In the genomic region with DNA sequence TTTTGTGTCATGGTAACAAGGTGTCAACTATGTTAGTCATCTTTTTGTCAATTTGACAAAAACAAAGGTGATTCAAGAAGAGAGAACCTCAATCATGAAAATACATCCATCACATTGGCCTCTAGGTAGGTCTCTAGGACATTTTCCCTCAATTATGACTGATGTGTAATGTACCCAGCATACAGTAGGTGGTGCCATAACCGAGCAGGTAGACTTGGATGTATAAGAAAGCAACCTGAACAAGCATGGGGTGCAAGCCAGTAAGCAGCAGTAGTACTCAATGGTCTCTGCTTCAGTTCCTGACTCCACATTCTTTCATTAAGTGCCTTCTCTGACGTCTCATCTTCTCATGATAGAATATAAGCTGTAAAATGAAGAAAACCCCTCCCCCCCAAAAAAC, we compare ENCODE assay signal across 14 mouse cellular contexts.
DNase-seq lines count a peak whose midpoint lies in the region; ATAC-seq lines count a peak whose summit lies in the region.
"Had no signal": no experiment of that assay in that cellular context is flagged by ENCODE, and none has a peak within 500 bp of the region (broad histone marks: within the 10 kb centered on the region; RNA-seq: fewer than 3 reads in every experiment).

No protein-coding gene starts in this region.

- no peak overlapping the region for H3K4me2 ChIP-seq in kidney, embryonic 14.5 days (replicated peaks; ENCODE audit: low read depth, low read length)
- no peak overlapping the region for H3K4me2 ChIP-seq in kidney, embryonic 16.5 days (replicated peaks; ENCODE audit: low read depth, low read length)
- H3K4me2 ChIP-seq in hindbrain, embryonic 16.5 days (ENCODE audit: low read length): no peak overlapping the region
- H3K4me2 ChIP-seq: neural tube, embryonic 13.5 days had no signal

- no peak overlapping the region for H3K27ac ChIP-seq in kidney, embryonic 14.5 days (ENCODE audit: low read depth, low read length)
- no peak overlapping the region for H3K27ac ChIP-seq in kidney, embryonic 16.5 days (ENCODE audit: low read length)
- no peak overlapping the region for H3K27ac ChIP-seq in hindbrain, embryonic 16.5 days (ENCODE audit: low read depth, low read length)
- H3K27ac ChIP-seq: limb, embryonic 10.5 days; liver, embryonic 14.5 days; neural tube, embryonic 13.5 days had no signal

- no peak overlapping the region for H3K9ac ChIP-seq in kidney, embryonic 14.5 days (ENCODE audit: low read depth, low read length)
- no peak overlapping the region for H3K9ac ChIP-seq in kidney, embryonic 16.5 days (replicated peaks; ENCODE audit: low read length)
- H3K9ac ChIP-seq in hindbrain, embryonic 16.5 days (ENCODE audit: low read depth, low read length): no peak overlapping the region
- H3K9ac ChIP-seq: forebrain, postnatal 0 days; liver, embryonic 14.5 days; neural tube, embryonic 13.5 days had no signal

- H3K4me1 ChIP-seq in kidney, embryonic 14.5 days (ENCODE audit: control insufficient read depth, insufficient read depth, low read length): no peaks in the 10 kb centered on the region
- H3K4me1 ChIP-seq in kidney, embryonic 16.5 days (ENCODE audit: insufficient read depth, low read length): no peaks in the 10 kb centered on the region
- no peaks in the 10 kb centered on the region for H3K4me1 ChIP-seq in hindbrain, embryonic 16.5 days (ENCODE audit: control insufficient read depth, insufficient read depth, low read depth, low read length)
- H3K4me1 ChIP-seq: limb, embryonic 10.5 days; neural tube, embryonic 13.5 days had no signal

- H3K9me3 ChIP-seq in kidney, embryonic 14.5 days (ENCODE audit: control insufficient read depth, low read length): no peaks in the 10 kb centered on the region
- no peaks in the 10 kb centered on the region for H3K9me3 ChIP-seq in kidney, embryonic 16.5 days (ENCODE audit: low read length)
- no peaks in the 10 kb centered on the region for H3K9me3 ChIP-seq in hindbrain, embryonic 16.5 days (ENCODE audit: control insufficient read depth, low read length)
- H3K9me3 ChIP-seq: limb, embryonic 10.5 days; neural tube, embryonic 13.5 days had no signal

- H3K36me3 ChIP-seq in kidney, embryonic 14.5 days (ENCODE audit: control insufficient read depth, insufficient read depth, low read length): no peaks in the 10 kb centered on the region
- no peaks in the 10 kb centered on the region for H3K36me3 ChIP-seq in kidney, embryonic 16.5 days (ENCODE audit: insufficient read depth, low read length)
- no peaks in the 10 kb centered on the region for H3K36me3 ChIP-seq in hindbrain, embryonic 16.5 days (ENCODE audit: control insufficient read depth, insufficient read depth, low read length)
- H3K36me3 ChIP-seq: limb, embryonic 10.5 days; neural tube, embryonic 13.5 days had no signal

- no peak overlapping the region for H3K4me3 ChIP-seq in kidney, embryonic 14.5 days (ENCODE audit: low read length)
- no peak overlapping the region for H3K4me3 ChIP-seq in kidney, embryonic 16.5 days (ENCODE audit: low read length)
- H3K4me3 ChIP-seq in hindbrain, embryonic 16.5 days (ENCODE audit: low read length): no peak overlapping the region
- H3K4me3 ChIP-seq: limb, embryonic 10.5 days; neural tube, embryonic 13.5 days had no signal

- WGBS in kidney, embryonic 14.5 days: 62% methylated on average over 2 of the region's 2 CpGs
- 53% methylated on average over 2 of the region's 2 CpGs for WGBS in kidney, embryonic 16.5 days
- WGBS in hindbrain, embryonic 16.5 days: 68% methylated on average over 2 of the region's 2 CpGs

- H3K27me3 ChIP-seq in kidney, embryonic 14.5 days (ENCODE audit: control insufficient read depth, insufficient read depth, low read length): no peaks in the 10 kb centered on the region
- no peaks in the 10 kb centered on the region for H3K27me3 ChIP-seq in kidney, embryonic 16.5 days (ENCODE audit: insufficient read depth, low read length)
- no peaks in the 10 kb centered on the region for H3K27me3 ChIP-seq in hindbrain, embryonic 16.5 days (replicated peaks; ENCODE audit: control insufficient read depth, insufficient read depth, low read length)
- H3K27me3 ChIP-seq: neural tube, embryonic 13.5 days had no signal

- DNase-seq in 416B (ENCODE audit: low read depth) (peak; percentile 30), ZHBTc4 (ENCODE audit: low read depth, low spot score) (peak; percentile 35)
- DNase-seq in CD4-positive helper T cell, adult 2 months (ENCODE audit: low read depth, low spot score): peak; percentile 4
- no peak for DNase-seq in B cell, adult 2 months
- DNase-seq: adrenal gland, postnatal 10 days; forebrain, postnatal 0 days; kidney, postnatal 4 days had no signal

- ATAC-seq in kidney, embryonic 14.5 days (ENCODE audit: low FRiP score, low TSS enrichment): 0 out of 2 replicates have a peak, but pooled peaks have one; percentile 39
- ATAC-seq in kidney, embryonic 16.5 days (ENCODE audit: low FRiP score, low TSS enrichment): no peak
- ATAC-seq in hindbrain, embryonic 16.5 days: no peak
- ATAC-seq: forebrain, postnatal 0 days; midbrain, embryonic 16.5 days had no signal

Comparison
In these comparisons a context has a peak if more than half of its experiments do, and no peak if none do; other contexts are left out.
1. DNase-seq: peak in 416B (single experiment), CD4-positive helper T cell, adult 2 months (single experiment) and ZHBTc4 (single experiment); none in B cell, adult 2 months (0 of 2).